Mouse (Mus musculus) urinary bladder, adult 2 months (tissue): ENCODE data around the gene 1700001P01Rik. TPM values are rescaled to one million over a fixed set of nuclear protein-coding genes. Genes with fewer than 3 reads are reported as not detected.

ENCODE experiments used
- DNase-seq: peaks from one replicate; pipeline ENCODE4 v3.0.0; 2022; ENCODE audit warnings: low spot score
- polyA plus RNA-seq: library from polyadenylated mRNA; depleted of rRNA; stranded (reverse); fragments of >200 nt; gene quantifications from 2 replicates; pipeline ENCODE4 v1.2.3, GENCODE M21; 2012

Gene 1700001P01Rik
- polyA plus RNA-seq, 1 experiment, result 0.41 TPM

- no peak for DNase-seq
These were observed 33.8 kb upstream of the 1700001P01Rik start for GRCm38 (mm10) chr11:97809235-97810121.

GRCm38 (mm10) chr11:97808621-97809234, 33.0 kb upstream of the 1700001P01Rik start:
- DNase-seq, result no peak

GRCm38 (mm10) chr11:97808093-97808492, 32.4 kb upstream of the 1700001P01Rik start:
- DNase-seq, result no peak

- no peak for DNase-seq
These were observed 31.9 kb upstream of the 1700001P01Rik start for GRCm38 (mm10) chr11:97807626-97808025.

GRCm38 (mm10) chr11:97806613-97806964, 30.9 kb upstream of the 1700001P01Rik start:
- no peak for DNase-seq

GRCm38 (mm10) chr11:97805662-97806612, 30.2 kb upstream of the 1700001P01Rik start:
- DNase-seq, result no peak

GRCm38 (mm10) chr11:97804841-97805661, 29.3 kb upstream of the 1700001P01Rik start:
- no peak for DNase-seq

- DNase-seq, result no peak
These were observed 28.1 kb upstream of the 1700001P01Rik start for GRCm38 (mm10) chr11:97803847-97804246.

- DNase-seq, result no peak
These were observed 26.8 kb upstream of the 1700001P01Rik start for GRCm38 (mm10) chr11:97802495-97802894.

- DNase-seq, result no peak
These were observed 26.4 kb upstream of the 1700001P01Rik start for GRCm38 (mm10) chr11:97802194-97802470.

- DNase-seq, result no peak
These were observed 25.9 kb upstream of the 1700001P01Rik start for GRCm38 (mm10) chr11:97801409-97802193.

GRCm38 (mm10) chr11:97800691-97801408, 25.1 kb upstream of the 1700001P01Rik start:
- DNase-seq, result no peak

GRCm38 (mm10) chr11:97799994-97800690, 24.4 kb upstream of the 1700001P01Rik start:
- DNase-seq, result peak; percentile 82

GRCm38 (mm10) chr11:97799146-97799993, 23.7 kb upstream of the 1700001P01Rik start:
- DNase-seq, result peak; percentile 88

- peak; percentile 83 for DNase-seq
These were observed 23.0 kb upstream of the 1700001P01Rik start, which contains the start of gene Lasp1 for GRCm38 (mm10) chr11:97798782-97799145. Gene Lasp1 (plus strand): TSS chr11:97799000.

- DNase-seq, result no peak
These were observed 22.3 kb upstream of the 1700001P01Rik start for GRCm38 (mm10) chr11:97798083-97798435.

- no peak for DNase-seq
These were observed 21.8 kb upstream of the 1700001P01Rik start for GRCm38 (mm10) chr11:97797369-97798082.

- DNase-seq, result no peak
These were observed 21.2 kb upstream of the 1700001P01Rik start for GRCm38 (mm10) chr11:97796910-97797309.
